Mouse (Mus musculus): ENCODE measurements around the gene Edc4.

Gene Edc4

DNA sequence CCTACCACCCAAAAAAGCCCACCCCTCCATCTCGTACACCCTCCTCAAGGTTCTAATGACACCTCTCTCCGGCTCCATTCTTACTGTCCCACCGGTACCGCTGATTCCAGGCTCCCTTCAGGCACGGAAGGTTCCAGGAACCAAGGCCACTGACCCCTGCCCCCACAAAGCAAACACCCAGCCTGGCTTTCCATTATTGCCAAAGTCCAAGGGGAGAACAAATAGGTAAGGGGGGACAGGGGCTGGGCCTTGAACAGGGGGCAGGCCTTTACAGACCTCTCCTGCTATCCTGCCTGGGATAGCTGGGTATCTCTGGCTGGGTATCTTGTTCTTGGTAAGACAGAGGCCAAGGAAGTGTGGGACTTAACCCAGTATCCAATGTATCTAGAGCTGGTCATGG is 61.9 kb downstream of the Edc4 start:
- no peak for DNase-seq (ENCODE audit: low spot score)

- no peak for DNase-seq (ENCODE audit: low spot score)
These were observed 62.6 kb downstream of the Edc4 start, which contains the start of gene Lcat for GRCm38 (mm10) chr8:105943321-105943739. Lcat (minus strand) TSS chr8:105943382.
